Mouse (Mus musculus) liver (tissue): ENCODE results near the gene Ncoa5.

ENCODE experiments used
- DNase-seq: peaks from one replicate; pipeline ENCODE4 v3.0.0-alpha.2; 2020; ENCODE audit warnings: mixed read lengths

Gene Ncoa5

DNA sequence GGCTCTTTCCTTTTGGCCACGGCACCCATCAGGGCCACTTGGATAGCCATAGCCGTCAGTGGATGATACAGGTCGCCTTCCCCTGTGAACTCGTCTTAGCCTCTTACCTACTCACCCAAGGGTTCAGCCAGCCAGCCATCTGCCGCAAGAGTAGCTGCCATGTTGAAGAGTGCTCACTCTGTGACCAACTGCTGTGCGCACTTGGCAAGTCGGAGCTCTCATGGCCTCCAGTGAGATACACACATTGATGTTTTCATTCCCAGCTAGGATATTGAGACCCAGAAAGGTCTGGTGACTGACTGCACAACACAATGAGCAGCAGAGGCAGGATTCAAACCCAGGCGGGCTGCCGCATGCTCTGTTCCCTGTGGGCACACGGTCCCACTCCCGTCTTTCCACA is 40.5 kb downstream of the Ncoa5 start:
- DNase-seq, result no peak

DNA sequence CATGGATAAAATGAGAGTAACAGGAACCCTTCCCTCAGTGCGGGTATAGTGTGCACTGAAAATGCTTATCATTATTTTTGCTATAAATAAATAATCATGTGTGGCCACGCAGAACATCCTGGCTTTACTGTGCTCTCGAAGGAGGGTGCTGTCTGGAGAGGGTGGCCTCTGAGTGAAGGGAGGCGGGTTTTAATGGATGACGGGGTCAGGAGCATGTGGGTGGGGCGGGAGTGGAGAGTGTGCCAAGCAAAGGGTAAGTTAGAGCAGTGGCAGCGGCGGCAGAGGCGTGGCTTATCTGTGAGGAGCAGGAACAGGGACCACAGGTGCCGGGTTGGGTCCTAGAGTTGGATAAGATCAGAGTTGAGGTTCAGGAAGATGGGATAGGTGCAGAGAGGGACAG is 42.9 kb downstream of the Ncoa5 start:
- DNase-seq, result no peak

DNA sequence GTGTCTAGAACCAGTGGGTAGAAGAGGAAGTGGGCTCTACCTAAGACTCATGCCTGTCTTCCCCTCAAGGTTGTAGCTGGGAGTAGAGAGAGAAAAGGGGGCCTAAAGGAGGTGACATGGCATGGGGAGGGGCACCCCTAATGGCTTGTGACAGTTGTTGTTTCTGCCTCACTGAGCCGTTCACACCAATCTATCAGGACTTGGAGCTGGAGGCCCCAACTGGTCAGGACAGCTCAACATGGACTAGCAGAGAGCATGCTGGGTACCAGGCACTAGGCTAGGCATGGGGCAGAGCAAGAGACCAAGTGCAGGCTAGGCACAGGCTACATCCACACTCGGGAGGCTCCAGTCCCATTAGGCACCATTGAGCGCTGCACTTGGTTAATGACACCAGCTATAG is 43.6 kb downstream of the Ncoa5 start:
- no peak for DNase-seq

GRCm38 (mm10) chr2:164988777-164989176 is 45.9 kb downstream of the Ncoa5 start:
- DNase-seq, result no peak

GRCm38 (mm10) chr2:164986371-164987027 is 48.2 kb downstream of the Ncoa5 start:
- DNase-seq, result no peak

- no peak for DNase-seq
Observed at GRCm38 (mm10) chr2:164985962-164986361, 48.7 kb downstream of the Ncoa5 start.

GRCm38 (mm10) chr2:164979749-164980148 is 54.9 kb downstream of the Ncoa5 start:
- DNase-seq, result peak; percentile 67

DNA sequence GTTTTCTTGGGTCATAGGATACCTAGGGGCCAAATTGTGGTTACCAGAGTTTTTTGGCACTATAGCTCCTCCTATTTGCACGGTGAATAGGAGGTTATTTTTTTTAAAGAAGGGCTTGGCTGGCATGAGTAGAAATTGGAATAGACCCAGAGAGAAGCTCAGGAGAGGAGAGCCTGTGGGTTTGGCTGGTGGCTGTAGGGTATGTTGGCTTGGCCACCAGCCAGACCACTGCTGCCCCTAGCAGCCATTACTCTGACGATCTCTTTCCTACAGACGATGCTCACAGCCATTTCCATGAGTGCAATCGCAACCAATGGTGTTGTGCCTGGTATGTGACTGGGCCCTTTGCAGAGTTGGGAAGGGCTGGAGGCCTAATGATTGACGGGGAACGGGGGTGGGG is 59.1 kb downstream of the Ncoa5 start:
- DNase-seq, result no peak

GRCm38 (mm10) chr2:164972646-164973045 is 62.0 kb downstream of the Ncoa5 start:
- DNase-seq, result no peak

DNA sequence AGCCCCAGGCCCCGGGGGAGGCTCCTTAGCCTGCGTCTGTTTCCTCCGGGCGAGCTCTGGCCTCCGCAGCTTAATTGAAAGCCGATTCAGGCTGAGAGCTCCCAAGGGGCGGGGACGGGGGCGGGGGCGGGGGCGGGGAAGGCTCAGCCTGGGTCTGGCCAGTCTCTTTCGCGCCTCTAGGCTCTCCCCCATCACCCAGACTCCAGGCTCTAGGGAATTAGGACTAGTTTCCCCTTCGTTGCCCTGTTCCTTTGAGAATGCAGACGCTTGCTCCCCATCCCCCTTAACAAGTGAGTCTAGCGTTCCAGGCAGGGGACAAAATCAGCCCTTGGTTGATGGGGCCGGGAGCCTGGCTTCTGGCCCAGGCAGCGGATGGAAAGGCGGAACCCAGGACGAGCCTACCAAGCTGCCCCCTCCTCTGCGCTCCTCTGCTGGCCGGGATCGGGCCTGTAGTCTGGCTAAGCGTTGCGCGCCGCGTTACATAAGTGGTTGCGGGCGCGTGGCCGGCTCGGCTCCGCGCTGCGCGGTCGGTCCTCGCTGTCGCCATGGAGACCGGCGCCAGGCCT is 64.0 kb downstream of the Ncoa5 start:
- DNase-seq, result no peak

GRCm38 (mm10) chr2:164969348-164969781 is 65.3 kb downstream of the Ncoa5 start:
- DNase-seq, result no peak

DNA sequence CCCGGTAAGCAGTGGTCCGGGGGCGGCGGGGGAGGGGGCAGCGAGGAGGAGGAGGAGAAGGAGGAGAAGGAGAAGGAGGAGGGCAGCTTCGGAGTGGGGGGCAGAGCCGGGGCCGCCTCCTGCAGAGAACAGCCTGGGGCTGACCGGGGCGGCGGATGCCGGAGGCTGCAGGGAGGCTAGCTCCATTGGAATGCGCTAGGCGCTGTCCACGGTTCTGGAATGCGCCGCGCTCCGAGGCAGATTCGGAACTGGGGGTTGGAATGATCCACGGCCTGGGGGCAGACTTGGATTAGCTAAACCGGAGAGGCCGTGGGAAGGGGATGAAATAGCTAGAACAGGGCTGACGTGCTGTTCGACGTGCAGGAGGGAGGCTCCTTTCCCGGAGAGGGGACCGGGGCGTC is 66.2 kb downstream of the Ncoa5 start:
- DNase-seq, result peak; percentile 59

- no peak for DNase-seq
Observed at GRCm38 (mm10) chr2:164967761-164968440, 66.8 kb downstream of the Ncoa5 start.

DNA sequence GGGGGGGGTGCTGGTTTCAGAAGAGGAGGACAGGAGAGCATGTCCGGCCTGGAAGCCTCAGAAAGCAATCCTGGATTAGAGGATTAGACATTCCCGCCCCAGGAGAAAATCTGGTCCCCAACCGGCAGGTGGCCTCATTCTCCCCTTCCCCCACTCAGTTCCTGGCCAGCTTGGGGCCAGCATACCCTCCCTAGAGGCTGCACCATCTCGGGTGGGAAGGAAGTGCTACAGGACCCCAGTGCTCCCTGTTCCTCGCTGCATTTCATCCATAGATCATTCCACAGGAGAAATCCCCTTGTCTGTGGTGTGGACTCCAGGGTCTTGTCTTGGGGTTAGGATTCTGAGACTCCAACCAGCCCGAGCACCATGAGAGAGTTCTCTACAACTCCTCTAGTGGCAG is 67.5 kb downstream of the Ncoa5 start:
- DNase-seq, result no peak

- DNase-seq, result peak; percentile 51
Observed at GRCm38 (mm10) chr2:164966381-164966780, 68.3 kb downstream of the Ncoa5 start.

DNA sequence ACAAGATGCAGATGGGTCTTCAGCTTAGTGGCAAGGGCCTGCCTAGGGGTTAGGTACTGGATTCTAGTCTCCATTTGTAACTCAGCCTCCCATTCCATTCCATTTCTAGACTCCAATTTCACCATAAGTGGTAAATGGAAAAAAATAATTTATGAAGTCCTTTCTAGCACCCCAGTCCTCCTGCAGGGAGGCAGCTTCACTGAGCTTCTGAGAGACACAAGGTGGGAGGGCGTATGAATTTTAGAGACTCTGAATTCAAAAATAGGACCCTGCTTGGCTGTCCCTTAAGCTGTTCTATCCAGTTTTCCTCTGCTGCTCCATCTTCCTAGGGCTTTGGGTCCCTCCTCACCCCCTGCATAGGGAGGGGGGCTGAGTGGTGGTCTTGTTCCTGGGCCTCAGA is 69.7 kb downstream of the Ncoa5 start:
- no peak for DNase-seq

DNA sequence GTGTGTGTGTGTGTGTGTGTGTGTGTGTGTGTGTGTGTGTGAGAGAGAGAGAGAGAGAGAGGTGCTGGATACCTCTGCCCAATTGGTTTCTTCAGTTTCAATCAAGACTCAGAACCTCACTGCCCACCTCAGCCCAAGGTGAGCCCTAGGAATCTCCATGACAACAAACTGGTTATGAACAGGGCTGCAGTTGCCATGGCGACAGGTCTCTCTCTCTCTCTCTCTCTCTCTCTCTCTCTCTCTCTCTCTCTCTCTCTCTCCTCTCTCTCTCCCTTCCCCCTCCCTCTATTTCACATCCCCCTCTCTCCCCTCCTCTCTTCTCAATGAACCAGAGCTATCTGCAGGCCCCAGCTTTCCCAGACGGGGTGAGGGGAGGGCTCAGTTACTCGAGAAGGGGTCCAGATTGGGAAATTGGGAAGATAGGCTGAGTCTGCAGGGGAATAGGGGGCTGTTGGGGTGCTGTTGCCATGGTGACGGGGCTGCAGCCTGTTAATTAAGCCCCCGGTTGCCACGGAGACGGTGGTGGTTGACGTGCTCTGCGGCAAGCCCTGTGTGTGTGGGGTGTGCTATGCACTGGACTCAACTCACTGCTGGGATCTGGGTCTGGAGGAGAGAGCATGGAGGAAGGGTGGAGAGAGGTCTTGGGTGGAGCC is 70.3 kb downstream of the Ncoa5 start:
- DNase-seq, result no peak

- no peak for DNase-seq
Observed at GRCm38 (mm10) chr2:164962183-164962580, 72.5 kb downstream of the Ncoa5 start.

- DNase-seq, result peak; percentile 73
Observed at GRCm38 (mm10) chr2:164961506-164962182, 73.0 kb downstream of the Ncoa5 start.

DNA sequence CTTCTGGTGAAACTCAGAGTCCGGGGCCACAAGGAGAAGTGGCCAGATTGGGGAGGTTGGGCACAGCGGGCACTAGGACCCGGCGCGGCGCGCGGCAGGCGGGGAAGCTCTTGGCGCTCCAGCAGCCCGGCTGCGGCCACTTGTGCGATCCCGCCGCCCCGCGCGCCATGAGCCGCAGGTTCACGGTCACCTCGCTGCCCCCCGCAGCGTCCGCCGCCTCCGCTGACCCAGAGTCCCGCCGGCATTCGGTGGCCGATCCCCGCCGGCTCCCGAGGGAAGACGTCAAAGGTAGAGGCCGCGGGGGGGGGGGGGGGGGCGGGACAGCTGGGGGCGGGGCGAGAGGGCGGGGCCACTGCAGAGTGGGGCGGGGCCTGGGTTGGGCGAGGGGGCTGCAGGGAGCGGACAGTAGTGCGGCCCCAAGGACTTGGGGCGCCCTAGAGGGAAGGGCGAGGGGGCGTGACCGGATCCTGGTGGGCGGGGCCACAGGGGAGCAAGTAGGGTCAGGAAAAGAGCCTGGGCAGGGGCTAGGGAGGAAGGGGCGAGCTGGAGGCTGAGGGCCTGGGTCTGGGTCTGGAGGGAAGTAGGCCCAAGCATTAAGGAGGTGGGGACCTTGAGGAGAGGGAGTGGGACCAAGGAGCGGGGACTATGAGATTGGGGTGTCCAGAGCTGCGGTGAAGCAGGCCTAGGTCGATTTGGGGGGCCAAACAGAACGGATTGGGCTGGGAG is 73.8 kb downstream of the Ncoa5 start, which contains the start of gene Slc12a5:
TSS of gene Slc12a5 (plus strand) at position 87 of the 726 bp plus-strand sequence.
- peak; percentile 63 for DNase-seq

- no peak for DNase-seq
Observed at GRCm38 (mm10) chr2:164957548-164958315, 76.9 kb downstream of the Ncoa5 start.

GRCm38 (mm10) chr2:164956195-164956594 is 78.5 kb downstream of the Ncoa5 start:
- no peak for DNase-seq
